13 mouse cellular contexts compared by ENCODE assay signal in the genomic region with DNA sequence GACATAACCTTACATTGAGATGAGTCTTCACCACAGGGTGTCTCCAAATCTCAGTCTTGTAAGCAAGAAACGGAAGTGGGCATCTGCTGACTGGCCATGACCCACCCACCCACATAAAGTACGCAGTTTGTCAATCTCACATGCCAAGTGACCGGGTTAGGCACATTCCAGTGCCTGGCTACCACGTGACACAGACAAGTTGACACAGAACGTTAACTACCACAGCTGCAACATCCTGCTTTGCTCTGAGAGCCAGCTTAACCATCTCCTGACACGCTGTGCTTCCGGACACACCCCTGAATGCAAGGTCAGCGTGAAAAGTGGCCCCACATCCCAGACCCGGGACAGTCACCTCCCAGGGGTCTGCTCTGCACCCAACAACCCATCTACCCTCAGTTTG. TPM values are rescaled to one million over a fixed set of nuclear protein-coding genes. Genes with fewer than 3 reads are reported as not detected.
DNase-seq lines count a peak whose midpoint lies in the region; ATAC-seq and TF ChIP-seq lines count a peak whose summit lies in the region.
"Had no signal": no experiment of that assay in that cellular context is flagged by ENCODE, and none has a peak within 500 bp of the region (broad histone marks: within the 10 kb centered on the region; RNA-seq: fewer than 3 reads in every experiment).

No protein-coding gene starts in this region.

- no peaks in the 10 kb centered on the region for H3K36me3 ChIP-seq in lung, postnatal 0 days (ENCODE audit: insufficient read depth, low read length)
- H3K36me3 ChIP-seq in hindbrain, embryonic 14.5 days (replicated peaks; ENCODE audit: control insufficient read depth, insufficient read depth), result peaks cover 51% of the 10 kb centered on the region
- H3K36me3 ChIP-seq in heart, embryonic 11.5 days (ENCODE audit: control insufficient read depth, insufficient read depth, low read length), result peaks cover 23% of the 10 kb centered on the region

- 30% methylated on average over 9 of the region's 9 CpGs for WGBS in lung, postnatal 0 days
- WGBS in hindbrain, embryonic 14.5 days, result 81% methylated on average over 9 of the region's 9 CpGs
- WGBS in heart, embryonic 11.5 days (ENCODE audit: insufficient replicate concordance), result 67% methylated on average over 9 of the region's 9 CpGs

- no peak for TF ChIP-seq CTCF in lung, postnatal 0 days (IDR thresholded peaks at IDR 0.05)

- no peaks in the 10 kb centered on the region for H3K9me3 ChIP-seq in lung, postnatal 0 days (ENCODE audit: low read length)
- H3K9me3 ChIP-seq in hindbrain, embryonic 14.5 days (ENCODE audit: control insufficient read depth, low read length), result no peaks in the 10 kb centered on the region
- no peaks in the 10 kb centered on the region for H3K9me3 ChIP-seq in heart, embryonic 11.5 days (replicated peaks; ENCODE audit: control insufficient read depth, low read length)
- H3K9me3 ChIP-seq: megakaryocyte, embryonic 14.5 days had no signal

- no peak overlapping the region for H3K27ac ChIP-seq in lung, postnatal 0 days (ENCODE audit: low read length)
- no peak overlapping the region for H3K27ac ChIP-seq in hindbrain, embryonic 14.5 days
- H3K27ac ChIP-seq in heart, embryonic 11.5 days (ENCODE audit: low read depth, low read length), result no peak overlapping the region

- no peaks in the 10 kb centered on the region for H3K4me1 ChIP-seq in lung, postnatal 0 days (ENCODE audit: insufficient read depth, low read depth, low read length)
- no peaks in the 10 kb centered on the region for H3K4me1 ChIP-seq in hindbrain, embryonic 14.5 days (replicated peaks; ENCODE audit: control insufficient read depth, insufficient read depth, low read length)
- H3K4me1 ChIP-seq in heart, embryonic 11.5 days (ENCODE audit: control insufficient read depth, insufficient read depth, low read length), result no peaks in the 10 kb centered on the region

- H3K9ac ChIP-seq in lung, postnatal 0 days (replicated peaks; ENCODE audit: low read depth), result no peak overlapping the region
- H3K9ac ChIP-seq in hindbrain, embryonic 14.5 days, result no peak overlapping the region
- no peak overlapping the region for H3K9ac ChIP-seq in heart, embryonic 11.5 days (ENCODE audit: low read depth, low read length)

- H3K4me3 ChIP-seq in lung, postnatal 0 days (ENCODE audit: low read depth, low read length), result no peak overlapping the region
- H3K4me3 ChIP-seq in hindbrain, embryonic 14.5 days (replicated peaks; ENCODE audit: low read length), result no peak overlapping the region
- no peak overlapping the region for H3K4me3 ChIP-seq in heart, embryonic 11.5 days (ENCODE audit: low read depth, low read length)
- H3K4me3 ChIP-seq: megakaryocyte, embryonic 14.5 days had no signal

- no peaks in the 10 kb centered on the region for H3K27me3 ChIP-seq in lung, postnatal 0 days (replicated peaks; ENCODE audit: insufficient read depth, low read length)
- H3K27me3 ChIP-seq in hindbrain, embryonic 14.5 days (ENCODE audit: control insufficient read depth, insufficient read depth, low read length), result no peaks in the 10 kb centered on the region
- H3K27me3 ChIP-seq in heart, embryonic 11.5 days (ENCODE audit: control insufficient read depth, insufficient read depth, low read length), result no peaks in the 10 kb centered on the region

- DNase-seq in kidney, adult 11 months, result peak; percentile 35
- no peak for DNase-seq in kidney, postnatal 4 days
- peak; percentile 74 for DNase-seq in A20 (ENCODE audit: low read depth, low spot score)
- DNase-seq in fat pad, adult 2 months (ENCODE audit: extremely low read depth, low read depth, low spot score), result peak; percentile 71
- DNase-seq in lung, postnatal 0 days (ENCODE audit: low spot score), result peak; percentile 73
- no peak for DNase-seq in hindbrain, embryonic 14.5 days (ENCODE audit: low spot score)
- DNase-seq: cerebellum, adult 9-11 months; gastrocnemius, postnatal 10 days; heart, postnatal 14 days had no signal

- peak; percentile 76 for ATAC-seq in lung, postnatal 0 days
- no peak for ATAC-seq in hindbrain, embryonic 14.5 days (ENCODE audit: low FRiP score)
- ATAC-seq in erythroid progenitor cell, adult 5-6 weeks (replicated peaks; ENCODE audit: low FRiP score, poor library complexity, severe bottlenecking), result no peak
- no peak for ATAC-seq in heart, embryonic 11.5 days (replicated peaks; ENCODE audit: insufficient number of reproducible peaks, low FRiP score, low TSS enrichment)

- H3K4me2 ChIP-seq in lung, postnatal 0 days (replicated peaks; ENCODE audit: low read depth, low read length), result no peak overlapping the region
- H3K4me2 ChIP-seq in hindbrain, embryonic 14.5 days (replicated peaks), result no peak overlapping the region
- H3K4me2 ChIP-seq in heart, embryonic 11.5 days, result no peak overlapping the region

- no peak for TF ChIP-seq EP300 in lung, postnatal 0 days (IDR thresholded peaks at IDR 0.05)

RNA-seq across cellular contexts. Expression of gene Lexm, which starts 26.9 kb away (rescaled TPM):
- polyA plus RNA-seq in lung, postnatal 0 days (2015; fragmentation: Nextera tagmentation; extraction: Ambion mirVana), result not detected in 2 replicates
- polyA plus RNA-seq in hindbrain, embryonic 14.5 days (2014; fragmentation: Nextera tagmentation; extraction: Ambion mirVana), result not detected in 2 replicates
- total RNA-seq in erythroid progenitor cell, adult 5-6 weeks (2015; ENCODE audit: low replicate concordance), result not detected in 2 replicates
- not detected in 2 replicates for total RNA-seq in erythroid progenitor cell, adult 5-6 weeks (2017; ENCODE audit: low replicate concordance)
- polyA plus RNA-seq in heart, embryonic 11.5 days (2014; fragmentation: Nextera tagmentation; extraction: Ambion mirVana), result 0.34 and 1.3 TPM in 2 replicates
- total RNA-seq: gastrocnemius, postnatal 10 days; heart, postnatal 14 days had no signal
- polyA plus RNA-seq: embryonic facial prominence, embryonic 14.5 days had no signal

RNA-seq across cellular contexts. Expression of gene Dhcr24, which starts 29.3 kb away (rescaled TPM):
- polyA plus RNA-seq in lung, postnatal 0 days (2015; fragmentation: Nextera tagmentation; extraction: Ambion mirVana), result 5.0 and 5.7 TPM in 2 replicates
- 25.7 and 27.1 TPM in 2 replicates for polyA plus RNA-seq in hindbrain, embryonic 14.5 days (2014; fragmentation: Nextera tagmentation; extraction: Ambion mirVana)
- 2.2 and 6.7 TPM in 2 replicates for total RNA-seq in erythroid progenitor cell, adult 5-6 weeks (2015; ENCODE audit: low replicate concordance)
- 1.9 and 3.1 TPM in 2 replicates for total RNA-seq in erythroid progenitor cell, adult 5-6 weeks (2017; ENCODE audit: low replicate concordance)
- polyA plus RNA-seq in heart, embryonic 11.5 days (2014; fragmentation: Nextera tagmentation; extraction: Ambion mirVana), result 16.1 and 22.1 TPM in 2 replicates

RNA-seq across cellular contexts. Expression of gene Ttc22, which starts 32.1 kb away (rescaled TPM):
- 2.2 and 2.5 TPM in 2 replicates for polyA plus RNA-seq in lung, postnatal 0 days (2015; fragmentation: Nextera tagmentation; extraction: Ambion mirVana)
- 1.6 and 1.9 TPM in 2 replicates for polyA plus RNA-seq in hindbrain, embryonic 14.5 days (2014; fragmentation: Nextera tagmentation; extraction: Ambion mirVana)
- not detected in 2 replicates for total RNA-seq in erythroid progenitor cell, adult 5-6 weeks (2015; ENCODE audit: low replicate concordance)
- not detected in 2 replicates for total RNA-seq in erythroid progenitor cell, adult 5-6 weeks (2017; ENCODE audit: low replicate concordance)
- polyA plus RNA-seq in heart, embryonic 11.5 days (2014; fragmentation: Nextera tagmentation; extraction: Ambion mirVana), result 0.43 and 0.66 TPM in 2 replicates

Comparison
In these comparisons a context has a peak if more than half of its experiments do, and no peak if none do; other contexts are left out.
1. DNase-seq: peak in kidney, adult 11 months (single experiment), A20 (single experiment), fat pad, adult 2 months (single experiment) and lung, postnatal 0 days (single experiment); none in kidney, postnatal 4 days (0 of 2) and hindbrain, embryonic 14.5 days (single experiment).